Mouse (Mus musculus): ENCODE measurements around the gene Arhgef25. TPM values are rescaled to one million over a fixed set of nuclear protein-coding genes. Genes with fewer than 3 reads are reported as not detected.

Arhgef25 gene
- polyA plus RNA-seq, 1 experiment = 31.8 TPM

GRCm38 (mm10) chr10:127173148-127174065 lies 16.5 kb downstream of the Arhgef25 start:
- Histone ChIP-seq H3K27me3 (ENCODE audit: control insufficient read depth, insufficient read depth, insufficient read length) (no peaks in the 10 kb centered on the region), H3K79me2 (ENCODE audit: control insufficient read depth, insufficient read depth) (no peaks in the 10 kb centered on the region), H3K79me3 (ENCODE audit: low read depth) (no peaks in the 10 kb centered on the region), H3ac (ENCODE audit: control insufficient read depth, insufficient read length, low read depth) (no peak overlapping the region), H3K36me3 (ENCODE audit: control insufficient read depth, insufficient read depth) (no peaks in the 10 kb centered on the region), H3K4me3 (ENCODE audit: insufficient read depth, poor library complexity, severe bottlenecking) (no peak overlapping the region)
- TF ChIP-seq CTCF (IDR thresholded peaks at IDR 0.05; ENCODE audit: control insufficient read depth, insufficient read depth, insufficient read length) (no peak), FOSL1 (IDR thresholded peaks at IDR 0.05; ENCODE audit: insufficient read depth, low read length, poor library complexity, severe bottlenecking) (no peak), USF1 (IDR thresholded peaks at IDR 0.05; ENCODE audit: low read depth) (no peak), MYOD1 (IDR thresholded peaks at IDR 0.05; ENCODE audit: control insufficient read depth, insufficient read length, low read depth) (no peak), MAX (IDR thresholded peaks at IDR 0.05) (no peak), MYOG (IDR thresholded peaks at IDR 0.05; ENCODE audit: control insufficient read depth, extremely low read depth, insufficient read length) (no peak), CEBPB (IDR thresholded peaks at IDR 0.05; ENCODE audit: low read depth) (no peak)

GRCm38 (mm10) chr10:127171631-127172200 lies 18.2 kb downstream of the Arhgef25 start:
- Histone ChIP-seq H3K79me3 (ENCODE audit: low read depth) (no peaks in the 10 kb centered on the region), H3ac (ENCODE audit: control insufficient read depth, insufficient read length, low read depth) (no peak overlapping the region), H3K27me3 (ENCODE audit: control insufficient read depth, insufficient read depth, insufficient read length) (no peaks in the 10 kb centered on the region), H3K36me3 (ENCODE audit: control insufficient read depth, insufficient read depth) (no peaks in the 10 kb centered on the region), H3K4me3 (ENCODE audit: insufficient read depth, poor library complexity, severe bottlenecking) (no peak overlapping the region), H3K79me2 (ENCODE audit: control insufficient read depth, insufficient read depth) (no peaks in the 10 kb centered on the region)
- no peak for TF ChIP-seq MYOD1 (IDR thresholded peaks at IDR 0.05; ENCODE audit: control insufficient read depth, insufficient read length, low read depth)
- TF ChIP-seq MYOG (IDR thresholded peaks at IDR 0.05; ENCODE audit: control insufficient read depth, extremely low read depth, insufficient read length) = no peak

- Histone ChIP-seq H3K4me3 (ENCODE audit: insufficient read depth, poor library complexity, severe bottlenecking) (no peak overlapping the region), H3K27me3 (ENCODE audit: control insufficient read depth, insufficient read depth, insufficient read length) (no peaks in the 10 kb centered on the region), H3K79me3 (ENCODE audit: low read depth) (no peaks in the 10 kb centered on the region), H3K79me2 (ENCODE audit: control insufficient read depth, insufficient read depth) (no peaks in the 10 kb centered on the region), H3ac (ENCODE audit: control insufficient read depth, insufficient read length, low read depth) (peak overlapping the region; percentile 31), H3K36me3 (ENCODE audit: control insufficient read depth, insufficient read depth) (no peaks in the 10 kb centered on the region)
- TF ChIP-seq CTCF (IDR thresholded peaks at IDR 0.05; ENCODE audit: control insufficient read depth, insufficient read depth, insufficient read length) (peak; percentile 91), CEBPB (IDR thresholded peaks at IDR 0.05; ENCODE audit: low read depth) (no peak), MYOG (IDR thresholded peaks at IDR 0.05; ENCODE audit: control insufficient read depth, extremely low read depth, insufficient read length) (no peak)
Measured at GRCm38 (mm10) chr10:127170837-127171272, 19.0 kb downstream of the Arhgef25 start.

GRCm38 (mm10) chr10:127170002-127170401 lies 19.9 kb downstream of the Arhgef25 start:
- H3K36me3 ChIP-seq (ENCODE audit: control insufficient read depth, insufficient read depth) = no peaks in the 10 kb centered on the region
- H3K79me3 ChIP-seq (ENCODE audit: low read depth) = no peaks in the 10 kb centered on the region
- H3ac ChIP-seq (ENCODE audit: control insufficient read depth, insufficient read length, low read depth) = no peak overlapping the region
- TF ChIP-seq CTCF (IDR thresholded peaks at IDR 0.05; ENCODE audit: control insufficient read depth, insufficient read depth, insufficient read length) (no peak), FOSL1 (IDR thresholded peaks at IDR 0.05; ENCODE audit: insufficient read depth, low read length, poor library complexity, severe bottlenecking) (no peak), MAX (IDR thresholded peaks at IDR 0.05) (no peak), CEBPB (IDR thresholded peaks at IDR 0.05; ENCODE audit: low read depth) (no peak), USF1 (IDR thresholded peaks at IDR 0.05; ENCODE audit: low read depth) (no peak), MYOD1 (IDR thresholded peaks at IDR 0.05; ENCODE audit: control insufficient read depth, insufficient read length, low read depth) (no peak), MYOG (IDR thresholded peaks at IDR 0.05; ENCODE audit: control insufficient read depth, extremely low read depth, insufficient read length) (no peak)
- no peaks in the 10 kb centered on the region for H3K27me3 ChIP-seq (ENCODE audit: control insufficient read depth, insufficient read depth, insufficient read length)
- no peaks in the 10 kb centered on the region for H3K79me2 ChIP-seq (ENCODE audit: control insufficient read depth, insufficient read depth)
- no peak overlapping the region for H3K4me3 ChIP-seq (ENCODE audit: insufficient read depth, poor library complexity, severe bottlenecking)

- H3K79me3 ChIP-seq (ENCODE audit: low read depth) = no peaks in the 10 kb centered on the region
- no peaks in the 10 kb centered on the region for H3K36me3 ChIP-seq (ENCODE audit: control insufficient read depth, insufficient read depth)
- no peak overlapping the region for H3ac ChIP-seq (ENCODE audit: control insufficient read depth, insufficient read length, low read depth)
- H3K27me3 ChIP-seq (ENCODE audit: control insufficient read depth, insufficient read depth, insufficient read length) = no peaks in the 10 kb centered on the region
- no peak overlapping the region for H3K4me3 ChIP-seq (ENCODE audit: insufficient read depth, poor library complexity, severe bottlenecking)
- no peaks in the 10 kb centered on the region for H3K79me2 ChIP-seq (ENCODE audit: control insufficient read depth, insufficient read depth)
- TF ChIP-seq MYOD1 (IDR thresholded peaks at IDR 0.05; ENCODE audit: control insufficient read depth, insufficient read length, low read depth) (no peak), USF1 (IDR thresholded peaks at IDR 0.05; ENCODE audit: low read depth) (no peak), MYOG (IDR thresholded peaks at IDR 0.05; ENCODE audit: control insufficient read depth, extremely low read depth, insufficient read length) (no peak), CEBPB (IDR thresholded peaks at IDR 0.05; ENCODE audit: low read depth) (no peak), MAX (IDR thresholded peaks at IDR 0.05) (no peak), FOSL1 (IDR thresholded peaks at IDR 0.05; ENCODE audit: insufficient read depth, low read length, poor library complexity, severe bottlenecking) (no peak), CTCF (IDR thresholded peaks at IDR 0.05; ENCODE audit: control insufficient read depth, insufficient read depth, insufficient read length) (no peak)
Measured at GRCm38 (mm10) chr10:127167614-127168192, 22.2 kb downstream of the Arhgef25 start.
